Comparison of ENCODE assay signal across 17 mouse cellular contexts in genomic region chr3:106785130-106785529, GRCm38 (mm10). TPM values are rescaled to one million over a fixed set of nuclear protein-coding genes. Genes with fewer than 3 reads are reported as not detected.
DNase-seq lines count a peak whose midpoint lies in the region; ATAC-seq and TF ChIP-seq lines count a peak whose summit lies in the region.
"Had no signal": no experiment of that assay in that cellular context is flagged by ENCODE, and none has a peak within 500 bp of the region (broad histone marks: within the 10 kb centered on the region; RNA-seq: fewer than 3 reads in every experiment).

No protein-coding gene starts in this region.

- H3K4me2 ChIP-seq in CH12.LX (ENCODE audit: insufficient read depth, low read depth, poor library complexity, severe bottlenecking), result peak overlapping the region; percentile 98
- H3K4me2 ChIP-seq in forebrain, embryonic 16.5 days (ENCODE audit: low read length), result no peak overlapping the region
- H3K4me2 ChIP-seq: kidney, embryonic 15.5 days; liver, embryonic 15.5 days had no signal

- no peaks in the 10 kb centered on the region for H3K27me3 ChIP-seq in CH12.LX (replicated peaks)
- H3K27me3 ChIP-seq in kidney, adult 2 months (replicated peaks; ENCODE audit: control insufficient read depth, insufficient read depth, low read length), result no peaks in the 10 kb centered on the region
- H3K27me3 ChIP-seq in forebrain, embryonic 16.5 days (replicated peaks; ENCODE audit: control insufficient read depth, insufficient read depth, low read length), result no peaks in the 10 kb centered on the region
- no peaks in the 10 kb centered on the region for H3K27me3 ChIP-seq in heart, embryonic 10.5 days (ENCODE audit: insufficient read depth, poor library complexity, severe bottlenecking)
- H3K27me3 ChIP-seq: kidney, embryonic 15.5 days; liver, embryonic 15.5 days; megakaryocyte, embryonic 14.5 days had no signal

- peaks cover 0 to 31% of the 10 kb centered on the region in 2 experiments; a peak in 2 of 4 replicates for H3K4me1 ChIP-seq in CH12.LX (ENCODE audit: control insufficient read depth in 1 of 2, insufficient read depth in 2 of 2)
- no peaks in the 10 kb centered on the region for H3K4me1 ChIP-seq in kidney, adult 2 months (ENCODE audit: control insufficient read depth, insufficient read depth, low read length)
- H3K4me1 ChIP-seq in forebrain, embryonic 16.5 days (replicated peaks; ENCODE audit: control insufficient read depth, insufficient read depth, low read length), result no peaks in the 10 kb centered on the region
- H3K4me1 ChIP-seq in heart, embryonic 10.5 days, result no peaks in the 10 kb centered on the region
- H3K4me1 ChIP-seq: kidney, embryonic 15.5 days; liver, embryonic 15.5 days had no signal

- H3K4me3 ChIP-seq in CH12.LX (replicated peaks in 1 of 3; ENCODE audit: low read depth in 2 of 3, low read length in 2 of 3, poor library complexity in 1 of 3), result peak overlapping the region; percentile 31 to 51 (median 35)
- no peak overlapping the region for H3K4me3 ChIP-seq in kidney, adult 2 months (ENCODE audit: insufficient read depth, low read depth, low read length)
- H3K4me3 ChIP-seq in forebrain, embryonic 16.5 days (replicated peaks; ENCODE audit: low read length), result no peak overlapping the region
- no peak overlapping the region for H3K4me3 ChIP-seq in heart, embryonic 10.5 days
- H3K4me3 ChIP-seq: kidney, embryonic 15.5 days; liver, embryonic 15.5 days; megakaryocyte, embryonic 14.5 days had no signal

- DNase-seq in lung, postnatal 25 days (ENCODE audit: low spot score), result peak; percentile 31
- no peak for DNase-seq in lung, postnatal 10 days
- DNase-seq in CH12.LX (ENCODE audit: extremely low read depth), result peak; percentile 79
- peak; percentile 31 for DNase-seq in thymus, postnatal 14 days
- no peak for DNase-seq in kidney, adult 2 months
- no peak for DNase-seq in heart, embryonic 10.5 days (ENCODE audit: low spot score)
- DNase-seq: cerebellum, adult 8-10 months; heart, adult 11 months; heart, postnatal 10 days had no signal

- H3K9ac ChIP-seq in CH12.LX (ENCODE audit: insufficient read depth, low read depth), result peak overlapping the region; percentile 71
- no peak overlapping the region for H3K9ac ChIP-seq in forebrain, embryonic 16.5 days (replicated peaks; ENCODE audit: low read depth, low read length)
- H3K9ac ChIP-seq: kidney, embryonic 15.5 days; liver, embryonic 15.5 days had no signal

- TF ChIP-seq POLR2A in CH12.LX (IDR thresholded peaks at IDR 0.05; ENCODE audit: low read depth, low read length), result no peak
- TF ChIP-seq POLR2A in kidney, adult 2 months (IDR thresholded peaks at IDR 0.05; ENCODE audit: low read depth, low read length), result no peak

- in situ Hi-C loops in CH12.LX (cut with MboI; ENCODE audit: low pct_ligation_motif_present, low pct_unique_long_range_greater_than_20kb, low sequenced_read_pairs), result no loop called here

- TF ChIP-seq CTCF in CH12.LX (conservative IDR thresholded peaks at IDR 0.05 in 1 of 2, IDR thresholded peaks at IDR 0.05 in 1 of 2; ENCODE audit: low read depth in 2 of 2, low read length in 2 of 2), result no peak
- TF ChIP-seq CTCF in kidney, adult 2 months (conservative IDR thresholded peaks at IDR 0.05; ENCODE audit: insufficient read depth, insufficient read length, low read depth, low read length), result no peak

- dilution Hi-C loops in CH12.LX (cut with MboI; ENCODE audit: extremely low pct_ligation_motif_present, extremely low pct_unique_long_range_greater_than_20kb, low sequenced_read_pairs), result no loop called here

- TF ChIP-seq EP300 in CH12.LX (IDR thresholded peaks at IDR 0.05; ENCODE audit: low read length), result peak; percentile 75

- peak; percentile 64 for ATAC-seq in inflammation-experienced regulatory T-cells, adult 6 months
- ATAC-seq in forebrain, embryonic 16.5 days, result no peak
- ATAC-seq: hindbrain, embryonic 16.5 days had no signal

- peak overlapping the region; percentile 66 for H3K27ac ChIP-seq in CH12.LX (ENCODE audit: insufficient read depth, low read depth)
- H3K27ac ChIP-seq in kidney, adult 2 months (ENCODE audit: insufficient read depth, low read depth, low read length), result no peak overlapping the region
- H3K27ac ChIP-seq in forebrain, embryonic 16.5 days (ENCODE audit: low read length), result no peak overlapping the region
- H3K27ac ChIP-seq in heart, embryonic 10.5 days, result no peak overlapping the region
- H3K27ac ChIP-seq: kidney, embryonic 15.5 days; liver, embryonic 15.5 days had no signal

- peaks cover 54% of the 10 kb centered on the region for H3K79me2 ChIP-seq in CH12.LX (replicated peaks; ENCODE audit: control insufficient read depth, extremely low read depth, insufficient read depth, poor library complexity, severe bottlenecking)

- no peaks in the 10 kb centered on the region for H3K9me3 ChIP-seq in CH12.LX (replicated peaks; ENCODE audit: low read length)
- H3K9me3 ChIP-seq in forebrain, embryonic 16.5 days (ENCODE audit: control insufficient read depth, low read length), result no peaks in the 10 kb centered on the region
- H3K9me3 ChIP-seq in heart, embryonic 10.5 days, result no peaks in the 10 kb centered on the region
- H3K9me3 ChIP-seq: kidney, embryonic 15.5 days; liver, embryonic 15.5 days; megakaryocyte, embryonic 14.5 days had no signal

- H3K36me3 ChIP-seq in CH12.LX (replicated peaks in 1 of 2; ENCODE audit: control insufficient read depth in 1 of 2, insufficient read depth in 1 of 2, low read length in 1 of 2), result peaks cover 0 to 8% of the 10 kb centered on the region in 2 experiments
- no peaks in the 10 kb centered on the region for H3K36me3 ChIP-seq in kidney, adult 2 months (ENCODE audit: control insufficient read depth, insufficient read depth, low read length)
- H3K36me3 ChIP-seq in forebrain, embryonic 16.5 days (ENCODE audit: control insufficient read depth, insufficient read depth), result no peaks in the 10 kb centered on the region
- H3K36me3 ChIP-seq in heart, embryonic 10.5 days, result no peaks in the 10 kb centered on the region
- H3K36me3 ChIP-seq: kidney, embryonic 15.5 days; liver, embryonic 15.5 days had no signal

- 76% methylated on average over 3 of the region's 3 CpGs for WGBS in kidney, adult 2 months
- 78% methylated on average over 3 of the region's 3 CpGs for WGBS in forebrain, embryonic 16.5 days
- 67% methylated on average over 3 of the region's 3 CpGs for WGBS in heart, embryonic 10.5 days

- TF ChIP-seq RAD21 in CH12.LX (IDR thresholded peaks at IDR 0.05; ENCODE audit: low read depth, low read length), result no peak

TF ChIP-seq in CH12.LX, 34 proteins besides CTCF, POLR2A, EP300 and RAD21 (continues in another document):
- no peak; the same call in 1 of the 2 replicates for TF ChIP-seq USF1 (IDR thresholded peaks at IDR 0.05; ENCODE audit: low read depth, low read length)
- no peak for TF ChIP-seq ZMIZ1 (IDR thresholded peaks at IDR 0.05; ENCODE audit: low read depth, low read length)
- no peak for TF ChIP-seq BHLHE40 (IDR thresholded peaks at IDR 0.05; ENCODE audit: low read depth, low read length)
- TF ChIP-seq ELF1 (IDR thresholded peaks at IDR 0.05; ENCODE audit: low read depth, low read length), result peak; percentile 86
- peak; percentile 51; the same call in 1 of the 2 replicates for TF ChIP-seq SIN3A (IDR thresholded peaks at IDR 0.05; ENCODE audit: low read length)
- peak; percentile 75 for TF ChIP-seq IRF4 (IDR thresholded peaks at IDR 0.05; ENCODE audit: low read depth, low read length)
- TF ChIP-seq NRF1 (IDR thresholded peaks at IDR 0.05; ENCODE audit: low read depth, low read length), result no peak
- TF ChIP-seq ZNF384 (IDR thresholded peaks at IDR 0.05; ENCODE audit: low read depth, low read length), result peak; percentile 98
- no peak for TF ChIP-seq ZKSCAN1 (IDR thresholded peaks at IDR 0.05; ENCODE audit: borderline replicate concordance, low read depth, low read length)
- no peak for TF ChIP-seq SMC3 (IDR thresholded peaks at IDR 0.05; ENCODE audit: low read depth, low read length)
- TF ChIP-seq MXI1 (IDR thresholded peaks at IDR 0.05; ENCODE audit: low read depth, low read length), result no peak
- no peak for TF ChIP-seq GABPA (IDR thresholded peaks at IDR 0.05; ENCODE audit: insufficient replicate concordance, low read depth, low read length)
- TF ChIP-seq ETS1 (conservative IDR thresholded peaks at IDR 0.05; ENCODE audit: low read depth, low read length), result peak; percentile 66
- TF ChIP-seq MYC (IDR thresholded peaks at IDR 0.05; ENCODE audit: low read depth, low read length), result 0 out of 2 replicates have a peak, but pooled peaks have one; percentile 37
- no peak for TF ChIP-seq RCOR1 (conservative IDR thresholded peaks at IDR 0.05; ENCODE audit: low read depth, low read length)
- TF ChIP-seq E2F4 (IDR thresholded peaks at IDR 0.05; ENCODE audit: insufficient replicate concordance, low read depth, low read length), result no peak
- no peak for TF ChIP-seq KAT2A (IDR thresholded peaks at IDR 0.05; ENCODE audit: insufficient replicate concordance, low read length)
- TF ChIP-seq UBTF (IDR thresholded peaks at IDR 0.05; ENCODE audit: low read depth, low read length), result no peak
- no peak for TF ChIP-seq MAX (IDR thresholded peaks at IDR 0.05; ENCODE audit: low read length)
- TF ChIP-seq JUN (IDR thresholded peaks at IDR 0.05; ENCODE audit: insufficient read depth, low read depth, low read length), result no peak
- TF ChIP-seq MEF2A (IDR thresholded peaks at IDR 0.05; ENCODE audit: borderline replicate concordance, low read depth, low read length), result no peak
- TF ChIP-seq JUND (conservative IDR thresholded peaks at IDR 0.05; ENCODE audit: low read depth, low read length), result peak; percentile 48; the same call in 1 of the 2 replicates
- TF ChIP-seq PAX5 (IDR thresholded peaks at IDR 0.05; ENCODE audit: low read length), result no peak

RNA-seq across cellular contexts. Expression of gene Cd53, which starts 4.8 kb away (rescaled TPM):
- total RNA-seq in CH12.LX (2012; rRNA removed) (82.1 and 82.5 TPM in 2 replicates), CH12.LX (2014; rRNA removed) (450 and 467 TPM in 2 replicates)
- polyA plus RNA-seq in CH12.LX (2012; ENCODE audit: insufficient read length, low read depth), result 169 and 196 TPM in 2 replicates
- polyA plus RNA-seq in inflammation-experienced regulatory T-cells, adult 6 months (2017; shearing (Covaris generic)), result 1,000 to 10,000 TPM; 1,117 to 1,392 (median 1,238) TPM
- polyA plus RNA-seq in kidney, adult 2 months (2012; rRNA removed), result 2.9 and 11.5 TPM in 2 replicates
- 3.3 and 4.1 TPM in 2 replicates for polyA plus RNA-seq in forebrain, embryonic 16.5 days (2015; fragmentation: Nextera tagmentation; extraction: Ambion mirVana)
- polyA plus RNA-seq in heart, embryonic 10.5 days (2016; fragmentation: Nextera tagmentation; extraction: Ambion mirVana), result 2.5 and 2.6 TPM in 2 replicates

RNA-seq across cellular contexts. Expression of gene Olfr266, which starts 41.0 kb away (rescaled TPM):
- total RNA-seq in CH12.LX (2012; rRNA removed) (not detected in 2 replicates), CH12.LX (2014; rRNA removed) (not detected in 2 replicates)
- not detected in 2 replicates for polyA plus RNA-seq in CH12.LX (2012; ENCODE audit: insufficient read length, low read depth)
- not detected for polyA plus RNA-seq in inflammation-experienced regulatory T-cells, adult 6 months (2017; shearing (Covaris generic))
- not detected in 2 replicates for polyA plus RNA-seq in kidney, adult 2 months (2012; rRNA removed)
- not detected in 2 replicates for polyA plus RNA-seq in forebrain, embryonic 16.5 days (2015; fragmentation: Nextera tagmentation; extraction: Ambion mirVana)
- not detected in 2 replicates for polyA plus RNA-seq in heart, embryonic 10.5 days (2016; fragmentation: Nextera tagmentation; extraction: Ambion mirVana)
- total RNA-seq: heart, postnatal 10 days; layer of hippocampus, adult 8-10 months; left cerebral cortex, postnatal 25 days had no signal
- polyA plus RNA-seq: hindbrain, embryonic 16.5 days; kidney, embryonic 15.5 days; liver, embryonic 15.5 days had no signal

Comparison
In these comparisons a context has a peak if more than half of its experiments do, and no peak if none do; other contexts are left out.
1. DNase-seq: peak in lung, postnatal 25 days (single experiment), CH12.LX (single experiment) and thymus, postnatal 14 days (single experiment); none in lung, postnatal 10 days (single experiment), kidney, adult 2 months (single experiment) and heart, embryonic 10.5 days (single experiment).
2. H3K4me3 ChIP-seq: peak in CH12.LX (3 of 3); none in kidney, adult 2 months (single experiment), forebrain, embryonic 16.5 days (single experiment) and heart, embryonic 10.5 days (single experiment).
3. RNA of gene Cd53, which starts 4.8 kb away (polyA plus RNA-seq): 1,117 to 1,392 TPM in inflammation-experienced regulatory T-cells, adult 6 months and 169 to 196 TPM in CH12.LX; 2.9 to 11.5 TPM in kidney, adult 2 months, 3.3 to 4.1 TPM in forebrain, embryonic 16.5 days and 2.5 to 2.6 TPM in heart, embryonic 10.5 days; every median in the first group is over 10 times any median in the second.